Mouse (Mus musculus) forebrain, embryonic 14.5 days (tissue): Measurements from ENCODE around the gene Pdzd7. TPM values are rescaled to one million over a fixed set of nuclear protein-coding genes. Genes with fewer than 3 reads are reported as not detected.
A peak's percentile ranks its signal among the peaks of the same experiment; 100 is the strongest.

Source experiments
- ATAC-seq: fragments of 200-750 bp; cut with Nextera tagmentation; 2 replicates; pipeline ENCODE4 v1.8.0; 2017; ENCODE audit warnings: mild to moderate bottlenecking, moderate library complexity
- DNase-seq: peaks from one replicate; pipeline ENCODE4 v3.0.0-alpha.2; 2015; ENCODE audit warnings: low spot score
- H3K27ac ChIP-seq: fragments of 300-500 bp; sonication (generic); 2 replicates; pipeline ENCODE4 v1.5.1; 2014; ENCODE audit warnings: low read depth, mild to moderate bottlenecking, control low read depth, low read length, moderate library complexity
- H3K27me3 ChIP-seq: fragments of 300-500 bp; sonication (generic); replicated peaks from 2 replicates; pipeline ENCODE4 v1.6.1; 2014; ENCODE audit warnings: low read length, control low read depth, mixed read lengths; ENCODE audit not compliant: control insufficient read depth, insufficient read depth
- H3K36me3 ChIP-seq: fragments of 300-500 bp; sonication (generic); 2 replicates; pipeline ENCODE4 v1.6.1; 2014; ENCODE audit warnings: low read length, control low read depth; ENCODE audit not compliant: control insufficient read depth, insufficient read depth
- H3K4me1 ChIP-seq: fragments of 300-500 bp; sonication (generic); 2 replicates; pipeline ENCODE4 v1.6.1; 2014; ENCODE audit warnings: antibody characterized with exemption, low read length, control low read depth; ENCODE audit not compliant: control insufficient read depth, insufficient read depth
- H3K4me2 ChIP-seq: fragments of 300-500 bp; sonication (generic); 2 replicates; pipeline ENCODE4 v1.6.1; 2014; ENCODE audit warnings: mild to moderate bottlenecking, control low read depth, low read length
- H3K4me3 ChIP-seq: fragments of 300-500 bp; sonication (generic); 2 replicates; pipeline ENCODE4 v1.5.1; 2014; ENCODE audit warnings: low read depth, low read length, control low read depth
- H3K9ac ChIP-seq: fragments of 300-500 bp; sonication (generic); 2 replicates; pipeline ENCODE4 v1.6.1; 2014; ENCODE audit warnings: mild to moderate bottlenecking, low read length, control low read depth, moderate library complexity
- H3K9me3 ChIP-seq: fragments of 300-500 bp; sonication (generic); replicated peaks from 2 replicates; pipeline ENCODE4 v1.6.1; 2016; ENCODE audit warnings: low read length, control low read depth, mixed read lengths; ENCODE audit not compliant: control insufficient read depth
- WGBS: fragments of 180-500 bp; shearing (Covaris S2); extraction: QIAGEN DNeasy Blood & Tissue Kit; methylation state at CpG from one replicate; pipeline ENCODE4 v1.1.7; 2014; 5-methylcytosine and 5-hydroxymethylcytosine counted together
- polyA plus RNA-seq: library from polyadenylated mRNA; unstranded; fragments of >200 nt; fragmentation: Nextera tagmentation; extraction: Ambion mirVana; gene quantifications from 2 replicates; pipeline ENCODE4 v1.2.1, GENCODE M21; 2014

The Pdzd7 gene
- polyA plus RNA-seq, 1 experiment from 2014 or later, result 1.1 TPM

DNA sequence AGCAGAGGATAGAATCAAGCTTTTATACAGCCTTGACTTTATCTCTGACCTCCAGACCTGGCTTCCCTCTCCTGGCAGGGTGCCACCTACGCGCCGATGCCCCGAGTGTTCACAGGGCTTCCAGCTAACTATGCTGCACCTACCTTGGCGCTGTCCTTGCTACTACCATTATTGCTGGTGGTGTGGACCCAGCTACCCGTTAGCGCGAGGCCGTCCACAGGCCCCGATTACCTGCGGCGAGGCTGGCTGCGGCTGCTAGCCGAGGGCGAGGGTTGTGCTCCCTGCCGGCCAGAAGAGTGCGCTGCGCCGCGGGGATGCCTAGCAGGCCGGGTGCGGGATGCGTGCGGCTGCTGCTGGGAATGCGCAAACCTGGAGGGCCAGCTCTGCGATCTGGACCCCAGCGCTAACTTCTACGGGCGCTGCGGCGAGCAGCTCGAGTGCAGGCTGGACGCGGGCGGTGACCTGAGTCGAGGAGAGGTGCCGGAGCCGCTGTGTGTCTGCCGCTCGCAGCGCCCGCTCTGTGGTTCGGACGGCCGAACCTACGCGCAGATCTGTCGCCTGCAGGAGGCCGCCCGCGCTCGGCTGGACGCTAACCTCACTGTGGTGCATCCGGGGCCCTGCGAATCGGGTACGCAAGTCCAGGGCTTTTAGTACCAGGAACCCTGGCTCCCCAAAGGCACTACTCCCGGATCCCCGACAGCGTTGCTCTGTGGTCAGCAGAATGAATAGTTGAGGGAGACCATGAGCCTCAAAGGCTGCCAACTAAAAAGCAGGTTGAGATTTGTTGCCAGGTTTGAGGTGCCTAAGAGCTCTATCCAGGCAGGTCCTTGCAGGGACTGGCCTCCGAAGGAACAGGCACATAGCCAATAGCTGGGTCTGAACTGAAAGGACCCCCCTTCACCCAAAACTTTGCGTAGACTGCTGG, 31.3 kb upstream of the Pdzd7 start:
- peak overlapping the region; percentile 33 for H3K4me3 ChIP-seq
- peak; percentile 53 for DNase-seq
- 1% methylated on average over 62 of the region's 62 CpGs for WGBS
- no peak overlapping the region for H3K9ac ChIP-seq
- peaks cover 29% of the 10 kb centered on the region for H3K4me1 ChIP-seq
- no peaks in the 10 kb centered on the region for H3K36me3 ChIP-seq
- no peak for ATAC-seq
- no peaks in the 10 kb centered on the region for H3K9me3 ChIP-seq
- no peak overlapping the region for H3K27ac ChIP-seq
- peaks cover 62% of the 10 kb centered on the region for H3K27me3 ChIP-seq
- peak overlapping the region; percentile 56 for H3K4me2 ChIP-seq

DNA sequence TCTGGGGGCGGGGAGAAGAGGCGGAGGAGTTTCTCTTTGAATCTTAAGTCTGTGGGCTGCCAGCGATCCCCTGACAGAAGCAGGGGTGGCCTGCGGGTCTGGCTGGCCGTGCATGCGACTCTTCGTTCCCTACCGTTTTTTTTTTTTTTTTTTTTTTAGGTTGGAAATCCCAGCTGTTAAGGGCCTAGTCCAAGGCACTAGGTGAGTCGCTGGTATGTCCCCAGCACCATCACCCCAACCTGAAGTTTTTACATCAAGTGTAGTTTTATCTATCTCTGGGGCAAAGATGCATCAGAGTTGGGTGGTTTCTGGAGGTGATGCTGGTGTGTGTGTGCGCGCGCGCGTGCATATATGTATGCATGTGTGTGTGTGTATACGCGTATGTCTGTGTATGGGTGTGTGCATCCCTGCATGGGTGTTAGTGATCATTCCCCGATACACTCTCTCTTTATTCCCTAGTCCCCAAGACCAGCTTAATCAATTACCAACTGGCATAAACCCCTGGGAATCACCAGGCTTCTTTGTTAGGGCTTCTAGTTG, 30.6 kb upstream of the Pdzd7 start:
- DNase-seq (no peak), ATAC-seq (no peak)
- no peak overlapping the region for H3K27ac ChIP-seq
- peaks cover 28% of the 10 kb centered on the region for H3K4me1 ChIP-seq
- H3K9ac ChIP-seq, result peak overlapping the region; percentile 29; the same call in 1 of the 2 replicates
- H3K4me3 ChIP-seq, result peak overlapping the region; percentile 49
- H3K36me3 ChIP-seq, result no peaks in the 10 kb centered on the region
- 8% methylated on average over 17 of the region's 17 CpGs for WGBS
- peaks cover 60% of the 10 kb centered on the region for H3K27me3 ChIP-seq
- peak overlapping the region; percentile 89 for H3K4me2 ChIP-seq
- no peaks in the 10 kb centered on the region for H3K9me3 ChIP-seq

- Histone ChIP-seq H3K9me3 (no peaks in the 10 kb centered on the region), H3K4me3 (peak overlapping the region; percentile 49), H3K27me3 (peaks cover 54% of the 10 kb centered on the region), H3K36me3 (no peaks in the 10 kb centered on the region), H3K4me1 (peaks cover 22% of the 10 kb centered on the region), H3K4me2 (peak overlapping the region; percentile 89), H3K27ac (no peak overlapping the region), H3K9ac (peak overlapping the region; percentile 60)
- DNase-seq (no peak), ATAC-seq (peak; percentile 47; the same call in 1 of the 2 replicates)
- WGBS, result under 1% methylated on average over 32 of the region's 32 CpGs
Measured at GRCm38 (mm10) chr19:45075323-45076035, 30.0 kb upstream of the Pdzd7 start.

DNA sequence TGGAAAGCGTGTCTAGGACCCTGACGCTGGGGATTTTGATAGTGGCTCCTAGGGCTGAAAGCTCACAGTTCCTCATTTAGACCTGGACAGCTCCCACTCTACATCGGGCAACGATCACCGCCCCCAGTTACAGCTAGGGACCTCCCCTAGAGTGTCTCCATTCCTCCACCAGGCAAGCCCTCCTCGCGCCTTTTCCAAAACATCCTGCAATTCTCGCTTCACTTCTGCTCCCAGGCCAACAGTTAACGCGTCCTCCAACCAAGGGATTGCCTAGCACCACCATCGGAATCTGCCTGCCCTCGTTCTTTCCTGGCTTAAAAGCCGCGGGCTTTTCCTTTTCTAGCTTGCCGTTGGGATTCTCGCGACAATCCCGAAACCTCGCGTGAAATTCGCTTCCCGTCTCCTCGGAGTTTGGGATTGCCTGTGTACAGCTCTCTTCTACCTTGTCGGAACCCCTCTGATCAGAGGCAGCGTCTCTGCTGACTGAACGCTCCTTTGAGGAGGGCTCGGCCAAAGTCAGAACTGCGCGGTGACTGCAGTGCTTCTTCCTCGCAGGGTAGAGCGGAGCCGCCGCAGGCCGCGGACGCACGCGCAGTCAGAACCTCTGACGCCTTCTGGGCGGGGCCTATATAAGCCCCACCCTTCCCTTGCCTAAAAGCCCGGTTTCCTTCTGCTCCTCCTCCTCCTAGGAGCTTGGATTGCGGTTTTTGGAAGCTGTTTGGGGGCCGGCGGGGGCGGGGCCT, 29.2 kb upstream of the Pdzd7 start, which contains the start of gene Kazald1:
Kazald1 (plus strand) TSS at position 662 of the 743 bp plus-strand sequence.
- peak; percentile 90 for ATAC-seq
- Histone ChIP-seq H3K4me1 (peaks cover 14% of the 10 kb centered on the region), H3K9ac (peak within 1 kb of the TSS; percentile 60), H3K27me3 (peaks cover 47% of the 10 kb centered on the region), H3K36me3 (no peaks in the 10 kb centered on the region), H3K4me3 (peak within 1 kb of the TSS; percentile 49), H3K4me2 (peak within 1 kb of the TSS; percentile 89), H3K9me3 (no peaks in the 10 kb centered on the region), H3K27ac (peak within 1 kb of the TSS; percentile 68; the same call in 1 of the 2 replicates)
- peak; percentile 97 for DNase-seq
- WGBS, result under 1% methylated on average over 45 of the region's 45 CpGs

GRCm38 (mm10) chr19:45073871-45074542, 28.5 kb upstream of the Pdzd7 start:
- DNase-seq, result peak; percentile 94
- Histone ChIP-seq H3K4me3 (peak overlapping the region; percentile 49), H3K4me1 (peaks cover 13% of the 10 kb centered on the region), H3K27me3 (peaks cover 40% of the 10 kb centered on the region), H3K27ac (no peak overlapping the region), H3K9me3 (no peaks in the 10 kb centered on the region), H3K9ac (peak overlapping the region; percentile 60), H3K4me2 (peak overlapping the region; percentile 89), H3K36me3 (no peaks in the 10 kb centered on the region)
- peak; percentile 61 for ATAC-seq
- 7% methylated on average over 20 of the region's 20 CpGs for WGBS

DNA sequence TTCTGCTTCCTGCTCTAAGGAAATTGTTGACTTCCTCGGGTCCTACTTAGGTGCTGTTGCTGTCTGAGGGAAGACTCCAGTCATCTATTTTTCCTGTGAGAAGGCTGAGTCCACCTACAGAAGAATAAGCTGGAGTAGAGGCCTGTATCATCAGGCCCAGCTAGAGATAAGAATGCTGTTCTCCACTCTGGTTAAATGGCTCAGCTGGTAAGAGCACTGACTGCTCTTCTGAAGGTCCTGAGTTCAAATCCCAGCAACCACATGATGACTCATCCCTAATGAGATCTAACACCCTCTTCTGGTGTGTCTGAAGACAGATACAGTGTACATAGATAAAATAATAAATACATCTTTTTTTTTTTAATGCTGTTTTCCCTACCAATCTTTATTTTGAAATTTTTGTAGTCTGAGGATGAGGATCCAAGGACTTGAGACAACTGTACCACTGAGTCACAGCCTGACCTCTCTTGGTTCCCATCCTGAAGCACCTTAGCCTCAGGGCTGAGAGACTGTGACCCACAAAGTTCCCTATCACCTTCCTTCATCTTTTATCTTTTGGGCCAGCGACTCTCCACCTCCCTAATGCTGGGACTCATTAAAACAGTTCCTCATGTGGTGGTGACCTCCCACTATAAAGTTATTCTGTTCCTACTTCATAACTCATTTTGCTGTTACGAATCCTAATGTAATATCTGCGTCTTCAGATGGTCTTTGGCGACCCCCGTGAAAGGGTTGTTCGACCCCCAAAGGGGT, 22.4 kb upstream of the Pdzd7 start:
- Histone ChIP-seq H3K9me3 (no peaks in the 10 kb centered on the region), H3K27me3 (peaks cover 42% of the 10 kb centered on the region), H3K4me1 (no peaks in the 10 kb centered on the region), H3K9ac (no peak overlapping the region), H3K4me2 (no peak overlapping the region), H3K27ac (no peak overlapping the region), H3K36me3 (no peaks in the 10 kb centered on the region), H3K4me3 (no peak overlapping the region)
- WGBS, result 80% methylated on average over 7 of the region's 7 CpGs
- DNase-seq, result no peak
- no peak for ATAC-seq

DNA sequence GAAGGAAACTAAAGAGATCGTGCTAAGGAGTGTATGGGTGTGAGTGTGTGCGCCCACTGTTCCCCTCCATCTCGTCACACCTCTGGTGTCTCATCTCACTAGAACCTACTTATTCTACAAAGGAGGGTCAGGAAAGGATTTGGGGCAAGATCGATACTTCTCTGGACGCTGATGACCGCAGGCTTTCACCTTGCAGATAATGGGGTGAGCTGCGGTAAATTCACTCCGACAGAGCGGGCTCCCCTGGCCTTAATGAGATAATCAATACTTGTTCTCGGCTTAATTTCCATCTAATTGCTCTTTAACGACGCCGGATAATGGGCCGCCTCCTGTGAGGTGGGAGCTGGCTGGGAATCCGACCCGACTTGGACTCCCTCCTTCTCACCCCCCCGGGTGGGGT, 21.7 kb upstream of the Pdzd7 start:
- Histone ChIP-seq H3K36me3 (no peaks in the 10 kb centered on the region), H3K4me1 (no peaks in the 10 kb centered on the region), H3K9me3 (no peaks in the 10 kb centered on the region), H3K4me2 (no peak overlapping the region), H3K27ac (no peak overlapping the region), H3K27me3 (peaks cover 42% of the 10 kb centered on the region), H3K4me3 (no peak overlapping the region), H3K9ac (peak overlapping the region; percentile 6; the same call in 1 of the 2 replicates)
- DNase-seq (no peak), ATAC-seq (no peak)
- 7% methylated on average over 17 of the region's 17 CpGs for WGBS
